Mouse (Mus musculus) neural tube, embryonic 14.5 days (tissue): Measurements from ENCODE around the gene Bmpr1b. TPM values are rescaled to one million over a fixed set of nuclear protein-coding genes. Genes with fewer than 3 reads are reported as not detected.
A peak's percentile ranks its signal among the peaks of the same experiment; 100 is the strongest.

ENCODE experiments used
- ATAC-seq: fragments of 200-750 bp; cut with Nextera tagmentation; 2 replicates; pipeline ENCODE4 v1.8.0; 2017; ENCODE audit warnings: low read depth, mild to moderate bottlenecking, moderate TSS enrichment, moderate library complexity
- H3K27ac ChIP-seq: fragments of 300-500 bp; sonication (generic); 2 replicates; pipeline ENCODE4 v1.5.1; 2014; ENCODE audit warnings: low read depth, mild to moderate bottlenecking, control low read depth, low read length, moderate library complexity, mixed read lengths
- H3K27me3 ChIP-seq: fragments of 300-500 bp; sonication (generic); 2 replicates; pipeline ENCODE4 v1.6.1; 2014; ENCODE audit warnings: low read length; ENCODE audit not compliant: control insufficient read depth, insufficient read depth
- H3K36me3 ChIP-seq: fragments of 300-500 bp; sonication (generic); 2 replicates; pipeline ENCODE4 v1.6.1; 2014; ENCODE audit warnings: low read length, mixed read lengths; ENCODE audit not compliant: control insufficient read depth, insufficient read depth
- H3K4me1 ChIP-seq: fragments of 300-500 bp; sonication (generic); 2 replicates; pipeline ENCODE4 v1.6.1; 2014; ENCODE audit warnings: low read length; ENCODE audit not compliant: control insufficient read depth, insufficient read depth
- H3K4me2 ChIP-seq: fragments of 300-500 bp; sonication (generic); 2 replicates; pipeline ENCODE4 v1.6.1; 2014; ENCODE audit warnings: mild to moderate bottlenecking, low read depth, low read length, control low read depth
- H3K4me3 ChIP-seq: fragments of 300-500 bp; sonication (generic); 2 replicates; pipeline ENCODE4 v1.5.1; 2014; ENCODE audit warnings: low read depth, low read length, control low read depth, mixed read lengths
- H3K9ac ChIP-seq: fragments of 300-500 bp; sonication (generic); replicated peaks from 2 replicates; pipeline ENCODE4 v1.6.1; 2014; ENCODE audit warnings: low read depth, mild to moderate bottlenecking, control low read depth, low read length, mixed read lengths
- H3K9me3 ChIP-seq: fragments of 300-500 bp; sonication (generic); 2 replicates; pipeline ENCODE4 v1.6.1; 2016; ENCODE audit warnings: low read length; ENCODE audit not compliant: control insufficient read depth
- WGBS: fragments of 180-500 bp; shearing (Covaris S2); extraction: QIAGEN DNeasy Blood & Tissue Kit; methylation state at CpG from one replicate; pipeline ENCODE4 v1.1.7; 2014; 5-methylcytosine and 5-hydroxymethylcytosine counted together
- polyA plus RNA-seq: library from polyadenylated mRNA; unstranded; fragments of >200 nt; fragmentation: Nextera tagmentation; extraction: Ambion mirVana; gene quantifications from 2 replicates; pipeline ENCODE4 v1.2.1, GENCODE M21; 2014

Bmpr1b gene
- polyA plus RNA-seq, 1 experiment from 2014 or later, result 8.2 TPM

DNA sequence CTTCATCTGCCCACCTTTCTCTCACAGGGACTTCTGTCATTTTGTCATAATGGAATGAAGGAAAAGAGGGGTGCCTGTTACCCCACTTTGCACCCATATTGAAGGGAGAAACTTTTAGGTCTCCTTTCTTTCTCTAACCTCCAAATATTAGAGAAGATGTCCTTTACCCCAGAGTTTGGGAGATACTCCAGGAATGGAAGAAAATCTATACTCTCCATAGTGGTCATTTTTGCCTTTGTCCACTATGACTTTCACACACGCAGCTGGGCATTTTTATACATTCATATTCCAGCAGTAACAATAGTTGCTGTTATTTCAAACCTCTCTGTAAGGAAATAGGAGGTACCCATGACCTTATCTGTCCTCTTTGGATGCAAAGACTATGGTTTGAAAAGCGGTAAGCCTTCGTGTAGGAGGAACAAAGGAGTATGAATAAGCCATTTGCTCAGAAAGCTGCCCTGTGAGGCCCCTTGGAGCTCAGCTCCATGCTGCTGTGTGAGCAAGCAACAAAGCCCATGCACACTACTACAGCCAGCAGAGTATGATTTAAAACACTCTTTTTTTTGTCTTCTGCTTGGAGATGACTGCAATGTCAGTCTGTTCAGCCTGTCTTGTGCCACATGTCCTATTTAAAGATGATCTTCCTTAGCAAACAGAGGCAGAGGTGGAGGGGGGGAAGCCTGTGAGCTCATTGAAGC lies 350.5 kb downstream of the Bmpr1b start:
- Histone ChIP-seq H3K4me2 (no peak overlapping the region), H3K36me3 (no peaks in the 10 kb centered on the region), H3K9ac (no peak overlapping the region), H3K4me1 (peaks cover 5% of the 10 kb centered on the region; the same call in 1 of the 2 replicates), H3K27ac (no peak overlapping the region; the same call in 1 of the 2 replicates), H3K27me3 (no peaks in the 10 kb centered on the region), H3K4me3 (no peak overlapping the region), H3K9me3 (no peaks in the 10 kb centered on the region)
- ATAC-seq, result no peak
- 11% methylated on average over 3 of the region's 3 CpGs for WGBS

GRCm38 (mm10) chr3:141814776-141815175 lies 354.4 kb downstream of the Bmpr1b start:
- Histone ChIP-seq H3K9ac (no peak overlapping the region), H3K4me3 (no peak overlapping the region), H3K27me3 (no peaks in the 10 kb centered on the region), H3K4me1 (peaks cover 5% of the 10 kb centered on the region; the same call in 1 of the 2 replicates), H3K9me3 (no peaks in the 10 kb centered on the region), H3K36me3 (no peaks in the 10 kb centered on the region), H3K27ac (no peak overlapping the region), H3K4me2 (no peak overlapping the region)
- ATAC-seq, result no peak
- 64% methylated on average over 1 of the region's 1 CpGs for WGBS

GRCm38 (mm10) chr3:141811348-141811747 lies 357.9 kb downstream of the Bmpr1b start:
- no peak; the same call in 1 of the 2 replicates for ATAC-seq
- Histone ChIP-seq H3K4me1 (no peaks in the 10 kb centered on the region; the same call in 1 of the 2 replicates), H3K4me3 (no peak overlapping the region), H3K9me3 (no peaks in the 10 kb centered on the region), H3K27ac (no peak overlapping the region), H3K36me3 (no peaks in the 10 kb centered on the region), H3K27me3 (no peaks in the 10 kb centered on the region), H3K4me2 (no peak overlapping the region), H3K9ac (no peak overlapping the region)
- WGBS, result 20% methylated on average over 2 of the region's 2 CpGs

DNA sequence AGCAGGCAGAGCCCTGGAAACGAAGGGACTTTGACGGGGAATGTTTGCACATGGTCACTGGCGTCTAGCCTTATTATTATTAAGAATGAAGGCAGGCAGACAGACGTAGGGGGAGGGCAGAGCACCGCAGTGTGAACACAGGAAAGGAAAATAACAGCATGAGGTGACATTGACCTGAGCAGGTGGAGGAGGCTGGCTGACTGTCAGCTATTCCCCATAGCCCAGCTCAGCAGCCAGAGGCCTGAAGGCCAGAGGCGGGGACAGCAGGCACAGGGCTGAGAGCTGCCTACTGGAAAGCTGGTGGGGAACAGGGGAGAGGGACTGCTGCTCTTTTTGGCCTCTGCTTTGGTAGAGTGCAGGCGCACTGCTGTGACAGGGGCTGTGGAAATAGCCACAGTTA lies 358.3 kb downstream of the Bmpr1b start:
- ATAC-seq, result 0 out of 2 replicates have a peak, but pooled peaks have one; percentile 21
- H3K27me3 ChIP-seq, result no peaks in the 10 kb centered on the region
- no peak overlapping the region for H3K27ac ChIP-seq
- no peak overlapping the region for H3K4me3 ChIP-seq
- H3K9me3 ChIP-seq, result no peaks in the 10 kb centered on the region
- 36% methylated on average over 7 of the region's 7 CpGs for WGBS
- H3K4me2 ChIP-seq, result no peak overlapping the region
- H3K9ac ChIP-seq, result no peak overlapping the region
- no peaks in the 10 kb centered on the region; the same call in 1 of the 2 replicates for H3K4me1 ChIP-seq
- no peaks in the 10 kb centered on the region for H3K36me3 ChIP-seq

DNA sequence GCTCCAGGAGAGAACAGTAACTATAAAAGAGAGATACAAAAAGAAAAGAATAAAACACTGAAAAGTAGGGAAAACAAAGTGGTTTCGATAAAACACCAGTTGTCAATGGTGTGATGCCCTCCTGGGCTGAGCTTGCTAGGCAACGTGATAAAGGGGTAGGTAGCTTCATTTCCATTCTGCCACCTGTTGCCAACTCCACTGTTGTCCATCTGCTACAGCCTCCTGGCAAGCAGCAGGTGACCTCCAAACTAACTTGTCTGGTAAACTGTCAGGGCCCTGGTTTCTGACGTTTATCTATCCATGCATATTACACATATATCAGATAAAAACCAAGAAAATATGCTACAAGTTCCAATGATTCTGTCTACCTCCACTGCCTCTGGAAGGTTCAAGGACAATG lies 359.6 kb downstream of the Bmpr1b start:
- no peaks in the 10 kb centered on the region for H3K27me3 ChIP-seq
- H3K4me2 ChIP-seq, result no peak overlapping the region
- H3K36me3 ChIP-seq, result no peaks in the 10 kb centered on the region
- no peak overlapping the region for H3K4me3 ChIP-seq
- H3K4me1 ChIP-seq, result no peaks in the 10 kb centered on the region; the same call in 1 of the 2 replicates
- H3K9me3 ChIP-seq, result no peaks in the 10 kb centered on the region
- no peak overlapping the region for H3K9ac ChIP-seq
- 81% methylated on average over 3 of the region's 3 CpGs for WGBS
- H3K27ac ChIP-seq, result no peak overlapping the region
- no peak for ATAC-seq

DNA sequence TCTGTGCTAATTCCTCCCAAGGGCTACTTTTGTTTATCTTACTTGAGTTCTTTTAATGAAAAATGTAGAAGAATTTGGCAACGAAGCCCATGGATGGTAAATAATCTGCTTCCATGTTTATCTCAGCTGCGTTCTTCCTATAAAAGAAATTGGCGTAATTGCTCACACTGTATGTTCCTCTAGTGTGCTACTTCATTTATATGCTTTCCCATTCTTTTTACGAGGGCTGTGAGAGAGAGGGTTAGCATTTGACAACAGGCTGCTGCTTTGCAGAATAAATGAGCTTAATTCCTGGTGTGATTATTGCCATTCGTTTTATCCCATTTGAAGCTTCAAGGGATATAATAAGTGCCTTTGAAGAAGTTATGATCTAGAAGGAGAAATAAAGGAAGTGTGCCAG lies 365.1 kb downstream of the Bmpr1b start:
- Histone ChIP-seq H3K9me3 (no peaks in the 10 kb centered on the region), H3K27me3 (no peaks in the 10 kb centered on the region), H3K4me2 (no peak overlapping the region), H3K36me3 (no peaks in the 10 kb centered on the region), H3K4me3 (no peak overlapping the region), H3K9ac (no peak overlapping the region), H3K27ac (no peak overlapping the region), H3K4me1 (no peaks in the 10 kb centered on the region)
- 51% methylated on average over 5 of the region's 5 CpGs for WGBS
- peak; percentile 76; the same call in 1 of the 2 replicates for ATAC-seq

DNA sequence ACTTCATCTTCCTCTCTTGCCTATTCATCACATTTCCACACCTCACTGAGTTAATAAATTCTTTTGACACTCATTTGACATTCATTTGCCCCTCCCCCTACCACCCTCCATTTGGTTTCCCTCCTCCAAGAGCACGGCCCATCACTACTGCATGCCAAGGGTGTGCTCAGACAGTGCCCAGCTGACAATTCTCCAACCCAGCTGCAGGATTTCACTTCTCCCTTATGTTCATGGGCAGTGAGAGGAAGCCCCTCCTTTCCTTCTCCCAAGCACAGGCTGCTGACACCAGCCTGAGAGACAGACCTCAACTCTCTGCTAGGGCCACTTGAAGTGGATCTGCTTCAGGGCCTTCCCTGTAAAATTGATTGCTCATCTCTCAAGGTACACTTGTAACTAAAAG lies 371.4 kb downstream of the Bmpr1b start:
- 14% methylated on average over 1 of the region's 1 CpGs for WGBS
- peak; percentile 47; the same call in 1 of the 2 replicates for ATAC-seq
- no peaks in the 10 kb centered on the region for H3K4me1 ChIP-seq

DNA sequence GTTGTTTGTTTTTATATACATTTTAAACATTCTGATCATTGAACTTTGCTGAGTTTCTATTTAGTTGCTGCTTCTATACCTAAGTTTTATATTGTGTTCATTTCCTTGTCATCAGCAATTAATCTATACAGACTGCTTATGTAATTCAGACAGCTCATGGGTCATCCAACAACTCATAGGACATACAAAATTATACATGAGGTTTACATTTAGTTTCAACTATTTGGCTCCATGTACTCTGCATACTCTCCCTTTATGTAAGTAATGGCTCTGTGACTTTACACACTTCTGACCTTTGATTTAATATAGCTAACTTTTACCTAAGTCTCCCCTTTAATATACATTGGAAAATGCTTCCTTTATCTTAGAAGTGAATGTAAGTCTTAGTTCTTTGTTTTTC lies 371.9 kb downstream of the Bmpr1b start:
- Histone ChIP-seq H3K36me3 (no peaks in the 10 kb centered on the region), H3K4me2 (no peak overlapping the region), H3K9me3 (no peaks in the 10 kb centered on the region), H3K9ac (no peak overlapping the region), H3K4me3 (no peak overlapping the region), H3K4me1 (no peaks in the 10 kb centered on the region), H3K27ac (no peak overlapping the region), H3K27me3 (no peaks in the 10 kb centered on the region)
- no peak for ATAC-seq

More for the DNA sequence above, 371.4 kb downstream of the Bmpr1b start:
- no peak overlapping the region for H3K4me2 ChIP-seq
- no peak overlapping the region for H3K27ac ChIP-seq
- no peaks in the 10 kb centered on the region for H3K36me3 ChIP-seq
- H3K4me3 ChIP-seq, result no peak overlapping the region
- no peaks in the 10 kb centered on the region for H3K9me3 ChIP-seq
- no peaks in the 10 kb centered on the region for H3K27me3 ChIP-seq
- no peak overlapping the region for H3K9ac ChIP-seq

DNA sequence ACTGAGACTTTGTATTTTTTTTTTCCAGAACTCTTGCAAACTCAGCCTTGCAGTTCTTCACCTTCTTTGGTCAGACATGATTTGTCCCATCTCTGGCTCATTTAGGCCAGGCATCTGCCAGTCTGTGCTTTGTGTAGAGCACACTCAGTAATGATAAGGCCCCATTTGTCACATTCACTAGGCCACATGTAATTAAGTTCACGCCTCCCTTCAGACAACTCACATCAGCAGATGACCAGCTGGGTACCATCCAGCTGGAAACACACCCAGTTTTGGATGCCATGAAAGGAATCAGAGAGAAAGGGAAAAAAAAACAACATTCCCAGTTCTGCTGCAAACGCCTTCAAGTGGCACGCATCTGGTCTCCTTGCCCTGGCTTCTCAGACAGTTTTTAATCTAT lies 374.9 kb downstream of the Bmpr1b start:
- Histone ChIP-seq H3K4me1 (no peaks in the 10 kb centered on the region), H3K9me3 (no peaks in the 10 kb centered on the region), H3K27ac (no peak overlapping the region), H3K4me2 (no peak overlapping the region), H3K4me3 (no peak overlapping the region), H3K36me3 (no peaks in the 10 kb centered on the region), H3K27me3 (no peaks in the 10 kb centered on the region), H3K9ac (no peak overlapping the region)
- ATAC-seq, result peak; percentile 54; the same call in 1 of the 2 replicates
- WGBS, result 35% methylated on average over 3 of the region's 3 CpGs
